Mouse (Mus musculus) spleen, adult 2 months (tissue): ENCODE measurements around the gene Rps6kb1.

Experiments used
- CTCF ChIP-seq: fragments of 200-500 bp; IDR thresholded peaks from 2 replicates; pipeline ENCODE4 v1.5.1; 2011; ENCODE audit warnings: mild to moderate bottlenecking, inconsistent platforms; ENCODE audit not compliant: insufficient read depth, insufficient read length, insufficient replicate concordance; ENCODE audit errors: extremely low read depth
- POLR2A ChIP-seq: fragments of 200-500 bp; IDR thresholded peaks from 2 replicates; pipeline ENCODE4 v1.6.1; 2011; ENCODE audit warnings: low read depth, low read length, inconsistent platforms

- TF ChIP-seq CTCF (no peak), POLR2A (no peak)
Measured at GRCm38 (mm10) chr11:86582543-86583260, 38.1 kb upstream of the Rps6kb1 start.
